Mouse (Mus musculus): Measurements from ENCODE around the gene Tpmt. TPM values are rescaled to one million over a fixed set of nuclear protein-coding genes. Genes with fewer than 3 reads are reported as not detected.

The Tpmt gene
- total and polyA plus RNA-seq, 3 experiments: 1.6 to 3.6 (median 3.1) TPM

DNA sequence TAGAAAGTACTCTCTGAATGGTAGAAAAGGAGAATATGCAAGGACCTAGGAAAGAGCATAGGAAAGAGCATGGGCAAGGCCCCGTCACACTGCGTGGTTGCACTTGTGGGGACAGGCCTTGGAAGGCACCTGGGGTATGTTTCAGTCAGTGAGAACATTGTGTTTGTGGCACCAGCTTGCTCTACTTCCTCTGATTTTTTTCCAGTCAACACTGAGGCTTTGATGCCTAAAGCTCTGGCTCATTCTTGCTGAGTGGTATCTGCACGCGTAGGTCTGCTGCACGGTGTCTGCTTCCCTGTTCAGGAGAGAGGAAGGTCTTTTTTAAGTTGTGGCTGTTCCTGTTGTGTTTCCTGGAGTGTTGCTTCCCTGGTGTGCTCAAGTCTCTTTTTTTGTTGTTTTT lies 12.2 kb upstream of the Tpmt start:
- H3K36me3 ChIP-seq (replicated peaks in 1 of 2; ENCODE audit: control insufficient read depth in 1 of 2, insufficient read depth in 1 of 2, low read length in 1 of 2): peaks cover 9 to 65% of the 10 kb centered on the region in 2 experiments
- no peak overlapping the region for H3K27ac ChIP-seq (ENCODE audit: insufficient read depth, low read depth)
- no peaks in the 10 kb centered on the region for H3K9me3 ChIP-seq (replicated peaks; ENCODE audit: low read length)
- dilution Hi-C loops (cut with MboI; ENCODE audit: extremely low pct_ligation_motif_present, extremely low pct_unique_long_range_greater_than_20kb, low sequenced_read_pairs) (no loop called here), in situ Hi-C loops (cut with MboI; ENCODE audit: low pct_ligation_motif_present, low pct_unique_long_range_greater_than_20kb, low sequenced_read_pairs) (no loop called here)
- no peak for DNase-seq (ENCODE audit: extremely low read depth)
- H3K4me1 ChIP-seq (ENCODE audit: control insufficient read depth in 1 of 2, insufficient read depth in 2 of 2): peaks cover 2 to 10% of the 10 kb centered on the region in 2 experiments; a peak in 2 of 4 replicates
- H3K27me3 ChIP-seq (replicated peaks): no peaks in the 10 kb centered on the region
- H3K4me3 ChIP-seq (replicated peaks in 1 of 3; ENCODE audit: low read depth in 2 of 3, low read length in 2 of 3, poor library complexity in 1 of 3): no peak overlapping the region
- no peak overlapping the region for H3K4me2 ChIP-seq (ENCODE audit: insufficient read depth, low read depth, poor library complexity, severe bottlenecking)
- TF ChIP-seq HCFC1 (IDR thresholded peaks at IDR 0.05; ENCODE audit: low read depth, low read length) (no peak), MAZ (IDR thresholded peaks at IDR 0.05; ENCODE audit: low read depth, low read length) (no peak), ZC3H11A (IDR thresholded peaks at IDR 0.05; ENCODE audit: low read depth, low read length) (no peak), TBP (conservative IDR thresholded peaks at IDR 0.05; ENCODE audit: low read depth, low read length) (no peak), E2F4 (IDR thresholded peaks at IDR 0.05; ENCODE audit: insufficient replicate concordance, low read depth, low read length) (no peak), GABPA (IDR thresholded peaks at IDR 0.05; ENCODE audit: insufficient replicate concordance, low read depth, low read length) (no peak), SMC3 (IDR thresholded peaks at IDR 0.05; ENCODE audit: low read depth, low read length) (no peak), MAX (IDR thresholded peaks at IDR 0.05; ENCODE audit: low read length) (no peak), CHD2 (IDR thresholded peaks at IDR 0.05; ENCODE audit: low read length) (no peak), NRF1 (IDR thresholded peaks at IDR 0.05; ENCODE audit: low read depth, low read length) (no peak), MXI1 (IDR thresholded peaks at IDR 0.05; ENCODE audit: low read depth, low read length) (no peak), ZKSCAN1 (IDR thresholded peaks at IDR 0.05; ENCODE audit: borderline replicate concordance, low read depth, low read length) (no peak), UBTF (IDR thresholded peaks at IDR 0.05; ENCODE audit: low read depth, low read length) (no peak)
- H3K9ac ChIP-seq (ENCODE audit: insufficient read depth, low read depth): no peak overlapping the region
- H3K79me2 ChIP-seq (replicated peaks; ENCODE audit: control insufficient read depth, extremely low read depth, insufficient read depth, poor library complexity, severe bottlenecking): no peaks in the 10 kb centered on the region

DNA sequence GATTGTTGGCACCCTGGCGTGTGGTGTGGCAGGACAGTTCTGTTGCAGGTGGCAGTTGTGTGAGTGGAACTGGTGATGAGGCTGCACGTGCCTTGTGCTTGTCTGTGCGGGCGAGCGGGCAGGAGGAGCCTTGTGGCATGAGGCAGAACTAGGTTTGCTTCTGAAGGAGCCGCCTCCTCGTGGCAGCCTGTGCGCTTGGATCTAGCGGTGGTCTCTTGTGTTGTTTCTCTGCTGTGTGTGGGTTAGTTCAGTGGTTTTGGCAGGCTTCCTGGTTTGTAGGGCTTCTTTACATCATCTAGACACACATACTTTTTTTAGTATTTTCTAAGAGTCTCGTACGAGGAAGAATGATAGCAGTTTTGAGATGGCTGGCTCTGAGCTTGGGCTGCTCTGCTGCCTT lies 11.6 kb upstream of the Tpmt start:
- TF ChIP-seq SIN3A (IDR thresholded peaks at IDR 0.05; ENCODE audit: low read length) (no peak), MYC (IDR thresholded peaks at IDR 0.05; ENCODE audit: low read depth, low read length) (no peak)
- dilution Hi-C loops (cut with MboI; ENCODE audit: extremely low pct_ligation_motif_present, extremely low pct_unique_long_range_greater_than_20kb, low sequenced_read_pairs) (no loop called here), in situ Hi-C loops (cut with MboI; ENCODE audit: low pct_ligation_motif_present, low pct_unique_long_range_greater_than_20kb, low sequenced_read_pairs) (no loop called here)
- H3K27ac ChIP-seq (ENCODE audit: insufficient read depth, low read depth): no peak overlapping the region
- H3K4me2 ChIP-seq (ENCODE audit: insufficient read depth, low read depth, poor library complexity, severe bottlenecking): no peak overlapping the region
- no peaks in the 10 kb centered on the region for H3K79me2 ChIP-seq (replicated peaks; ENCODE audit: control insufficient read depth, extremely low read depth, insufficient read depth, poor library complexity, severe bottlenecking)
- H3K9ac ChIP-seq (ENCODE audit: insufficient read depth, low read depth): no peak overlapping the region
- no peak for DNase-seq (ENCODE audit: extremely low read depth)
- H3K4me1 ChIP-seq (ENCODE audit: control insufficient read depth in 1 of 2, insufficient read depth in 2 of 2): peaks cover 2 to 14% of the 10 kb centered on the region in 2 experiments; a peak in 2 of 4 replicates
- H3K9me3 ChIP-seq (replicated peaks; ENCODE audit: low read length): no peaks in the 10 kb centered on the region
- no peaks in the 10 kb centered on the region for H3K27me3 ChIP-seq (replicated peaks)
- H3K4me3 ChIP-seq (replicated peaks in 1 of 3; ENCODE audit: low read depth in 2 of 3, low read length in 2 of 3, poor library complexity in 1 of 3): no peak overlapping the region
- peaks cover 8 to 67% of the 10 kb centered on the region in 2 experiments for H3K36me3 ChIP-seq (replicated peaks in 1 of 2; ENCODE audit: control insufficient read depth in 1 of 2, insufficient read depth in 1 of 2, low read length in 1 of 2)

Data from CH12.LX (cell line).